Mouse (Mus musculus) MEL-GATA-1-ER (cell line): ENCODE results near the gene Sipa1l2.

Source experiments
- DNase-seq: peaks from one replicate; pipeline ENCODE4 v3.0.0-alpha.2; 2012; ENCODE audit warnings: low read depth; ENCODE audit errors: extremely low read depth

Gene Sipa1l2

DNA sequence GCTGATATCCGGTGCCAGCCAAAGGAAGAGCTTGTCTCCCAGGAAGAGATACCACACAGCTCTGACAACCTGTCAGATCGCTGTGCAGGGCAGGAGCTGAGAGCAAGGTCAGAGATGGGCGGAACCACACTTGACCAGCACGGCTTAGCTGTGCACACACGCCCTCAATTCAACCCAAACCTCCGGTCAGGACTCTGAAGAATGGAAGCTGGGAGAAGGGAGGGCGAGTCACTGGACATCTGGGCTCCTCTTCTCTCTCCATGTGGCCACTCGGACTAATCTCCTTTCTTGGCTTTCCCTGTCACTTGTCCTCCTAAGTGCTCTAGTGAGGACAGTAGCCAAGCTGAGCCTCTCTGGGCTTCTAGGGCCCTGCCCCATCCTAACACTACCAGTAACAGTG is 53.9 kb downstream of the Sipa1l2 start:
- no peak for DNase-seq

DNA sequence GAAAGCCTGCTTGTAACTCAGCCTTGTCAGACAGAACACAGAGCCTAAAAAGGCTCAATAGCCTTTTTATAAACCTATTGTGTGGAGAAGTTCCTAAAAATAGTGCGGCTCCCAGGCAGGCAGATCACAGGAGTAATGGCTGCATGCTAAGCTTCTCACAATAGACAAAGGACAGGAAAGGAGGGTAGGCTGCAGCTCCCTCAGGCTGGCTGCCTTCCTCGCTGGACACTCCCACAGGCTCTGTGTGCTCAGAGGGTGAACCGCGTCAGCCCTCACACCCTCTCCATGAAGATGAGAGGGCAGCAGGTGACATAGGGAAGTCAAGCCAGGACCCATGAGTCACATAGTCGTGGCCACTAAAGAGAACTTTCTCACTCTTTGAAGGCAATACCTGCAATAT is 55.7 kb downstream of the Sipa1l2 start:
- no peak for DNase-seq

DNA sequence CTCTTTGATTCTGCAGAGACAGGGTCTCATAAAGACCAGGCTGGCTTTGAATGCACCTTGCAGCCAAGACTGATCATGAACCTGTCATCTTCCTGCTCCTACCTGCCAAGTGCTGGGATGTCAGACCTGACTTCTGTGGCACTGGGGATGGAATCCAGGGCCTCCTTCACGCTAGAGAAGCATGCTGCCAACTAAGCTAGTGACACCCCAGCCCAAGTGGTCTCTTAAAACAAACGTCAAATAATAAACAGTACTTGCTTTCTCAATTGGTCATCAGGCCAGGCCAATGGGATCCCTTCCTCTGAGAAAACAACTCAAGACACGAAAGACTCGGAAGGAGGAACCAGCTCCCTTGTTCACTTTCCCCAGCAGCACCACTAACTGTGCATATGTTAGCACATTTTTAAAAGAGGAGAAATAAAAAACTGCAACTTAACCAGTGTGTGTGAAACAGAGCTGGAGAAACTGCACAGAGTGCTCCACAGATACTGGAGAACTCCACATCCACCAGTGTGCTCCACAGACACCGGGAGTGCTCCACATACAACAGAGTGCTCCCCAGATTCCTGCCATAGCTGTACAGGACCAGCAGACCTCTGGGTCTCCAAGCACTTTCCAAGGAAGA is 56.3 kb downstream of the Sipa1l2 start:
- DNase-seq, result no peak

DNA sequence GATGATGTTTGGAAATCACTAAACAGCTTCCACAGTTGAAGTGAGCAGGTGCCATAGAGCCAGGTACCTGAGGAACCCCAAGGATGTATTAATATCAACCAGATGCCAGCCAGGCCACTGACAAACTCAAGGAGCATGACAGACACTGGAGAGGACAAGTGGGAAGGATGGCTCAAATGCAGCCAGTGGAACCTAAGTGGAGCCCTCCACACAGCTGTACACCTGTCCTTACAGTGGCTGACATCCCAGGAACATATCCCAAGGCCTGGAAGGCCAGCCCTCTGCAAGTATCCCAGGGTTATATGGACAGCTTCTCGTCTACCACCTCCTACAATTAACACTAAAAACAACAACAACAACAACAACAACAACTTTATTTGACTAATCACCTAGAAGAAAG is 57.0 kb downstream of the Sipa1l2 start:
- no peak for DNase-seq

DNA sequence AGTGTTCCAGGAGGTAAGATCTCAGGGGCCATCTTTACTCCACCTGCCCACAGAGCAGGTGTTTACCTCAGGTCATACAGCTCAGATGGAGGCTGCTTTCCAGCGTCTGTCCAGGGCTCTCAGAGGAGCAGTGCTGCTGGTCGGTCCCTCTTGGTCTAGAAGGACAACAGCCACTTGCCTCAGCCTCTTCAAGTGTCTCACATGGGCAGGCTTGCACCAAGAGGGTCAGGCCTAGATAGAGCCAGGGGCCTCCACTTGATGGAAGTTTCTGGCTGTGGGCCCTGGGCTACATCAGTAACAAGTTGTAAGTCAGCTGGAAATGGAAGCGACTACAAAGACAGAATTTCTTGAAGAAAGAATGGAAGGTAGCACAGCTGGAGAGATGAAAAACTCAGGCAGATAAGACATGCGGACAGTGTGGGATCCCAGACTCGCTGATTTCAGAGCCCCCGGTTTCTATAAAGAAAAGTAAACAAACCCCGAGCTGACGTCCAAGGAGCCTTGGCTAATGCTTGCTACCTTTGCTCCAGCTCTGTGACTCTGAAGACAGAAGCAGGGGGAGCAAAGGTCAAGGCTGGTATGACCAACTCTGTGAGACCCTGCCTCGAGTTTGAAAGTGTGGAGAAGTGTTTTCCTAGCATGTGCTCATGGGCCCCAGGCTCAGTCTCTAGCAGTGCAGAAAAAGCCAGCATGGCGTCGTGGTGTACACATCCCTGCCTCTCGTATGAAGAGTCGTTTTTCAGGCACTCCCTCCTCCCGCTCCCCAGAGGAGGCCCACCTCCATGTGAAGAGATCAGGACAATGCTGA is 58.5 kb downstream of the Sipa1l2 start:
- DNase-seq, result no peak

DNA sequence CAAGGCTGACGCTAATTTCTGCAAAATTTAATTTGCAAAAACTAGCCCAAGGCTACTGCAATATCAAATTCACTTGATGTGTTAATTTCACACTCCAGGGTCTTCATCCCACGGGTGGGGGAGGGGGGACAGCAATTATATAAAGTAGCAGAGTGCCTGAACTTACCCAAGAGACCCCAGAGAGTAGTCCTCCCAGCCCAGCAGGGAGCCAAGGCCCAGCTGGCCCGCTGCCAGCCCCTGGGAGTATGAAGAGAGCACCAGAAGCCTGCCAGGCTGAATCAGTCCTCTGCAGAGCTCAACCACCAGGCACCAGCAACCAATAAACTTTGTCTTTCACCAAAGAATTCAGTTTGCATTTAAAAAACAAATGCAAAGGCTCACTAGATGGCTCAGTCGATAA is 59.8 kb downstream of the Sipa1l2 start:
- DNase-seq, result no peak

DNA sequence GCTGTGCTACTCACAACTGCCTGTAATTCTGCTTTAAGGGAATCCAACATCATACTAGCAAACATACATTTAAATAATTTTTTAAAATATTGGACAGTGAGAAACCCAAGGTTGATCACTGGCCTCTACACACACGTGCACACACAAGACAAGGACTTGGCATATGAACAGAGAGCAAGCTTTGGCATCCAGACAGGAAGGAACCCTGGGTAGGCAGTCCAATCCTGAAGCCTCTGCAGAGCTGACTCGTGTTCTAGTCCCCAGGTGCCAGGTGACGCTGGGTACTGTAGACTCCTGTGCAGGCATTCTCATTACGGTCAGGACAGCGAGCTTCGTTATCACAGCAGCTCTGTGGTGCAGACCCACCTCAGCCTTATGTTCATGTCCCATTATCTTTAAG is 60.4 kb downstream of the Sipa1l2 start:
- no peak for DNase-seq

DNA sequence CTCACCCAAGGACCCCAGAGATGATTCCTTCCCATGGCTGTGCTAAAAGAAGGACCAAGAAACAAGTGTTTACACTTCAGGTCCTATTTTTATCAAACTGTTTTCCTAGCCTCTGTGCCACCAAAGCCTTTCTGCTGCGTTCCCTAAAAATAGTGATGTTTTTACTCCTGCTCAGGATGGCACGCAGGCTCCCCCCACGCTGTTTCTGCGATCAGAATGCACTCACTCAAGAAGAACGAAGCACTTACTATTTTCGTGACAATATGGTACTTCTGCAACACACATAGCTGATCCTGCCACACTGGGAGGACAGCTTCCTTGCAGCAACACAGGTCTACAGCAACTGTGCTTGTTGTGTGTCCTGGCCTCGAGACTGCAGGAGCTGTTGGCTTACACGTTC is 62.3 kb downstream of the Sipa1l2 start:
- no peak for DNase-seq

DNA sequence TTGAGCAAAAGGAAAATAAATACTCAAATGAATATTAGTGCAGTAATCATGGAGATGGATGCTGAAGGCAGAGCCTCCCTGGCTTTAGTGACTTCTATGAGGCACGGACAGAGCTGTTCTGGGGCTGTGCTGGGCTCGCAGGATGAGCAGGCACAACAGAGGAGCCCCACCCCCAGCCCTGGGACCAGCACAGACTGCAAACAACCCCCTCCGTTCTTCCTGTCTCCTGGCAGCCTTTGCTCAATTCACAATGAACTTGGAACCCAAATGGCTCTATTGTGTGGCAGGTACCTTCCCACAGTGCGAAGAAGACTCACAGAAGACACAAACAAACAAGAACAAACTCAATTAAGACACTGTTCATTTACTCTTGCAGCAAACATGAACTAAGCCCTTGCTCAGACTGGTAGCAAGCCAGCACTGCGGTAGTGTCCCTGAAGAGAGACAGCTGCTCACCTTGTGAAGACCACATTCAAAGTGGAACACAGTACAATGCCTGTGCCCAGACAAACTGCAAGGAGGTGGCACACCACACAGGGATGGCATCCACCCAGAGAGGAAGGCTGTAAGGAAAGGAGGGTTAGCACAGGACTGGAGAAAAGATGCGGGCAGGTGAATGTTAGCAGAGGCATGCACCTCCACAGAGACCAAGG is 64.9 kb downstream of the Sipa1l2 start:
- DNase-seq, result no peak

DNA sequence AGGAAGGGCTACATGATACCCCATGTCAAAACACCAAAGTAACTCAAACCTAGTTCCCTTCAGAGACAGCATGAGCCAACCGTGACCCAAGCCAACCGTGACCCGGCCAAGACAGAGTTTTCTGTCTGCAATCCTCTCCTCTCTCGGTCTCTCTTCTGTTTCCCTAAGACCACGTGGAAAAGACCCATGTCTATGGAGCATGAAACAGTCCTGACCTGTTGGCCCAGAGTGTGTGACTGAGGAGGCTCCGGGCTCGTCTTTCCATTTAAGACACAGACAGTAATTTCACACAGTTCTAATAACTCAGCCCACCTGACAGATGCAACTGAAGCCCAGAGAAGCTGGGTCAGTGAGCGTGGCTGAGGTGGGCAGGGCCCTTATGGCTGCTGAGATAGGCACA is 65.8 kb downstream of the Sipa1l2 start:
- no peak for DNase-seq

DNA sequence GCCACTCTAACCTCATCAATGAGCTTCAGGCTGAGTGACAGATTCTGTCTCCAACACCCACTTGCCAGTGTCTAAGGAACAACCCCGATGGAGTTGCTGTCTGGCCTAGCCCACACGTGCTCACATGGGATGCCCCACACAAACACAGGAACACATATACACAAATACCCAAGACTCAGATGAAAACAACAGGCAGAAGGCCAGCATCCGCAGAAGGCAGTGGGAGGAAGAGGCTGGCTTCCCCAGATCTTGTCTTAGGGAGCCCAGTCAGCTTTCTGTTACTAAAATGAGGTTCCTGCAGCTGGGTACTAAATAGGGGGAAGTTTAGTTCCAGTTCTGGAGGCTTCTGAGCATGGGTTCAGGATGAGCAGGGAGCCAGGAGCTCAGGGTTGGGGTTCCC is 66.8 kb downstream of the Sipa1l2 start:
- no peak for DNase-seq

DNA sequence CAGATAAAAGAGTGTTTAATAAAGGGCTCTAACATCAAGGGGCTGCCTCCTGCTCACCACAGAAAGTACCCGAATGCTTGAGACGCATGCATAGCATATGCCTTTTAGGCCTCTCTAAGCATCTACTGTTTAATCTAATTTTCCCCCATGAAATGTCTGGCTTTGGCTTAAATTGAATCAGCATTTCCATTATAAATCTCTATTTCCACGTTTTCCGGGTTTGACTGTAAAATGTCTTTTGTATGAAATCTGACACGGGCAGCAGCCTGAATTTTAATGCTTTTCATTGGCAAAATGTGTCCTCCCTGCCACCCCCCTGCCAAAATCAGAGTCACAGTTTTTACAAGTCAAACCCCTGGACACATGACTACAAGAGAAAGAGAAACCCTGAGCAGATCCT is 69.6 kb downstream of the Sipa1l2 start:
- no peak for DNase-seq

DNA sequence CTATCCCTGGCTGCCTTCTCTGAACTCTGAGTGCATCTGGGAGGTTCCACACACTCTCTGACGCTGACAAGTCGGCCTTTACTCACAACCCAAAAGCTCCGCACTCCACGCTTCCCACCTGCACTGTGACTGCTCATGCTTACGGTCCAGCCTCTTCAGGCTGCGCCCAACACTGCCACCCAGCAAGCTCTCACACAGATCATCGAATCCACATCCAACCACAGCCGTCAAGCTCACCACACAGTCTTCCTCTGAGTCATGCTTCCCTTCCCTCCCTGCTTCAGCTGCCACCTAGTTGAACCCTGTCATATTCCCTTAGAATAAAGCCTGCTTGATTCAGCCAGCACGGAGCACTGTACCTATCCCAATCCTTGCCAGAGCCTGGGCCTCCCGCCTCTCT is 71.1 kb downstream of the Sipa1l2 start:
- no peak for DNase-seq

DNA sequence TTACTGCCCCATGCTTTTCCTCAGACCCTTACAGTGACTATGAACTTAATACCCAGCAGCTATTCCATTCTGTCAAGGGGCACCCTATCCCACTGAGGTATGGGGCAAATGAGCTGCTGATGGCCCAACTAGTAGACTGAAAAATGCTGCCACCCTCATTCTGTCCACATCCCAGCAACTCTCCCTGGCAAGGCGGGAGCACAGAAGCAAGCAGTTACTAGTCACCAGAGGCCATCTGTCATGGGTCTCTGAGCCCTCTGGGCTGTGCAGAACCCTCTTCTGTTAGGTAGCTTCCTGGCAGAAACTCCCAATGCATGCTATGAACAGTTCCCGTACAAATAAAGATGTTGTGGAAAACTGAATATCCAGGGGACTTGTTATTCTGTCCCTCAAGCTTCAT is 74.1 kb downstream of the Sipa1l2 start:
- no peak for DNase-seq

DNA sequence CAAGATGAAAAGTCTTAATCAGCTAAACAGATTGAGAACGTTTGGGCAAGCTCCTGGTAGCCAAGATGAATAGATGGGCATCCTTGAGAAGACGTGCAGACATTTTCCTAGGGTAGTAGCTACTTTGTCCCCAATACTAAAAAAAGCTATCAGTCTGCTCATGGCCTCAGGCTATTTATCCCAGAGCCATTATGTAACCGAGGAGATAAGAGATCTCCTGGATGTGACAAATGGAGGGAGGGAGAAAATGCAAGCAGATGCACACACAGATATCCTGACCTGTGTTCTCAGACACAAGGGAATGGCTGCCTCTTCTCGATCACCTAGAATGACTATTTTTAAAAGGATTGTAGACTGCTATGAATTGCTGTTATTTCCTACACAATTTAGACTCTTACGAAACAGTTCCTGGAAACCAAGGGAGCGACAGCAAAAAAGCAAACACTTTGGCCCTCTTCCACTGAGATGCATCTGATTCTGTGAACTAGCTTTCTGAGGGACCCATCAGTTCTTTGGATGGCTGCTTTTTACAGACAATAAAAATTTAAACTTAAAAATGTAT is 76.3 kb downstream of the Sipa1l2 start:
- DNase-seq, result no peak

DNA sequence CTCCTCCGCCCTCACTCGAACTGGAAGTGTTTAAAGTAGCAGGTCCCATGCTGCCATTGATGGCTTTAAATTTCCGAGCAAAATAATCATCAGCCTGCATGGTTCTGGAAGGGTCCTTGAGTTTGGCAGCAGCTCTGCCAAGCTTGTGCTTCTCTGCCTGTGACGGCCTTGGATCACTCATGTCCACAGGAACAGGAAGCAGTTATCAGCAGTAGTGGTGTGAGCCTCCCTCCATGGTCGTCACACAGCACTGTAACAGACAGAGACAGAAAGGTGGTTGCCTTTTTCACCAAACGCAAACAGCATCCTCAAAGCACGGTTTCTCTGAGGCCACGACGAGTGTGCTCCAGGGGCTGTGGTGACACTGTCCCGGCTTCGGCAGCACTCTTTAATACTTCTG is 77.2 kb downstream of the Sipa1l2 start:
- no peak for DNase-seq

DNA sequence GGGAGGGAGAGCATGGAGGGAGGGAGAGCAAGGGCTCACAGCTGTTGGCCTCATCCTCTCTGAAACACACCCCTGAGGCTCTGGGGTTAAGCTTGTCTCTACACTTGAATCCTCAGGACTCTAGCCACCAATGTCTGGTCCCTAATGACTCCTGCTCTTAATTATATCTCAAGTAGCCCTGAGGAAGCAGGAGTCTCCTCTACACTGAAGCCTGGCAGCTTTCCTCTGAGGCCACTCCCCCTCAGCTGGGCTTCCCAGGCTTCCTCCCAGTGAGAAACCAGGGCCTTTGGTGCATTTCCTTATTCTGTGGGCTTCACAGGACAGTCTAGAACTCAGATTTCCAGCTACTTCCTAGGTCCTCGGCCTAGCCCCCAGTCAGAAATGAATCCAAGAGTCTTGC is 80.9 kb downstream of the Sipa1l2 start:
- no peak for DNase-seq

DNA sequence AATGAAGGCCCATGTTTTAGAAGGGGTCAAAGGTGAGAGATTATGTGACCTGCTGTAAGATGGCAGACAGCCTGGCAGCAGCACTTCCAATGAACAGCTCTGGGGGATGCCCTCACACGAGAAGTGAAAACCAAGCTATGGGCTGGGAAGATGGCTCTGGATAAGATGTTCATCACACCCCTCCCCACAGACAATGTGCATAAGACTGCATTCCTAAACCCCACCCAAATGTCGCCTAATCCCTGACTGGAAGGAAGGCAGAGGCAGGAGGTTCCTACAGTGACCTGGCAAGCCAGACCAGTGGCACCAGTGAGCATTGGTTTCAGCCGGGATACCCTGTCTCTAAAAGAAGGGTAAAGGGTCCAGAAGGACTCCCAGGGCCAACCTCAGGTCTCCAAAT is 83.9 kb downstream of the Sipa1l2 start:
- DNase-seq, result no peak

DNA sequence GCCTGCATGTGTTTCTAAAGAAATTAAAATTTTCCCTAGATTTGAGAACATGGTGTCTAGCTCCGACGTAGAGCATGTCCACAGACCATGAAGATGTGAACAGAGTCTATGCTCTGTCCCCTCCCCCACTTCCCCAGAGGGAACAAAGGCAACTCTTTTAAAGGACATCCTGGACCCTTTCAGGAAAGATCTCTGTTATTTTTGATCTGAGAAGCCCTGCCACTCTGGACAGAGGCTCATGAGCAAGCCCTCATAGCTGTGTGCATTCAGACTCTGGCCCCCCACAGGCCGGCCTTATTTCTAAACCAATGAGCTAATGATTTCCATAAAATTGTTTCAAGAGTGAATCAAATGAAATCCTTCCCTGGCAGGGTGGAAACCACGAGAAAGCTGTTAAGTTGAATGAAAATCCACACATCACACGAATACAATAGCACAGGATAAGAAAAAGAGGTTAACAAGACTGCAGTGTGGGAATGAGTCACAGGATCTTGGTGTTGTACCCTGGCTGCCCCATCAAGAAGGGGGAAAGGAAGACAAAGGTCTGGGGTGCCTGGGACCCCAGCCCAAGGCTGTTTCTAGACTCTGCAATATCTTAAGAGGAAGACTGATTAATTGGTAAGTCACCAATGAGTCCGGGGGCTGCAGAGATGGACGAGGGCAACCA is 84.9 kb downstream of the Sipa1l2 start:
- DNase-seq, result no peak

DNA sequence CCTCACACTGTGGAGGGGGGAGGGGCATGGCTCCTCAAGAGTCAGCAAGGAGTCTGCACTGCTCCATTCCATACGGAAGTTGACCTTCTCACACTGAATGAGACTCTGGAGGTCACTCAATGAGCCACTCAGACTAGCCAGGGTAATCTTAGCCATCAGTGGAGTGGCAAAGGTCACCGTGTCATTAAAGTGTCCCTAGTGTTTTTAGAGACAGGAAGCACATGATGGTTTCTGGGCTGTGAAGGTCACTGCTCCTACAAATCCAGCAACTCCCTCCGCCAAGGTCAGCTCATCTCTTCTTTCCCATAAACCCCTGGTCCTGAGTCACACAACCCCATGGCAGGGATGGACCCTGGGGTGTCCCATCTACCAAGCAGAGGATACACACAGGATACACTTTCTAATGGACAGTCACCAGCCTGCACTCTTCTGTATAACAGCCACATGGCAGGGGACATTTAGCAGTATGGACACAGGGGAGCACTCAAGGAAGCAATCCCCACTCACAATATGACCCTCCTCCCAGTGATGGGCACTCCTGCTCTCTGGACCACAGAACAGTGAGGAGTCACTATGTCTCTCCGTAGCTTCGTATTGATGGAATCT is 87.0 kb downstream of the Sipa1l2 start:
- DNase-seq, result no peak

DNA sequence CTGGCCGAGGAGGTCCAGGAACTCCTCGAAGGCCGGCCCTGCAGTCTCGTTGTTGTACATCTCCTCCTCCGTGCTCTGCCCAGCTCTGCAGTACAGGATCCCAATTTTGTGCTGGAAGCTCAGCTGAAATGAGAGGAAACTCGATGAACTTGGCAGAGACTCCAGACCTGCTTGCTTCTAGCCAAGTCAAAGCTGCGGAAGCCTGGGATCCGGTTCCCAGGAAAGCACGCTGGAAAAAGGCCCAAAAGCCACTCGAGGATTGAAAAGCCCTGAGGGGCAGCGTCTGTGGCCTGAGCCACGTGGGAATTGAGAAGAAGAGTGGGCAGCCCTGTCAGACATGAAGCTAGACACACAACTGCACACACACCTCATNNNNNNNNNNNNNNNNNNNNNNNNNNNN is 94.7 kb downstream of the Sipa1l2 start:
- DNase-seq, result no peak

DNA sequence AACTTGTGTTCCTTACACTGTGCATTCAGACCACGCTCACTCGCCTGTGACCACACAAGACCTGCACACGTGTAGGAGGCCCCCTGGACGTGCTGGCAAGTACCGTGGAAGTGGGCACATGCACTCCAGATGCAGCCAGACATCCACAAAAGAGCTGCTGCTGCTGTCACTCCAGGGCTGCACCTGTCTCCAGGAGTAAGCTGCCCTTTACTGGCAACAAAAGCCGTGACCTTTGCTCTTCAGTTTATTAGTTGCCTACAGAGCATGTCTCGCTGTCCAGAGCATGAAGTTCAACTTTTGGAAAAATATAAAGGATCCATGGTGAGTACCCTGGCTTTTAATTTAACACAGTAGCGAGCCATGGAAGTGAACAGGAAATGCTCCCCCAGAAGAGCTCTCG is 98.2 kb downstream of the Sipa1l2 start:
- DNase-seq, result no peak
